Mouse (Mus musculus): ENCODE results near the gene Klhl31. TPM values are rescaled to one million over a fixed set of nuclear protein-coding genes. Genes with fewer than 3 reads are reported as not detected.

The Klhl31 gene
- polyA plus RNA-seq, 1 experiment = 0.02 TPM

DNA sequence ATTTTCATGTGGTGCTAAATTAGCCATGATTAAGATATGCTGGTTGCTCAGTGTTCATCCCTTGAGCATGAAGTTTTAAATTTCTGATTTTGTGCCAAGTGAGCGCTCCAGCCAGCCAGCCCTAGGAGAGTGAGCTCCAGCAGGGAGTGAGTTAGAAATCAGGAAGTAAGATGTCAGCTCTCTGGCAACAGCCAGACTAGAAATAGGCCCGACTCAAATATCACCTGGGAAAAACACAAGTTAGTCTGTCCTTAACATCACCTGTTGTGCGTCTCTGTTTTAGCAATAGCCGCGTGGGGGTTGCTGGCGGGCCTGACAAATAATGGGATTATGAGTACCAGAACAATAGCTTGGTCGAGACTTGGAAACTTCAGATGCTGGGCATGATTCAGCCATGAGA, 56.4 kb downstream of the Klhl31 start:
- no peak for DNase-seq (ENCODE audit: extremely low spot score in 1 of 2, low spot score in 1 of 2)

DNA sequence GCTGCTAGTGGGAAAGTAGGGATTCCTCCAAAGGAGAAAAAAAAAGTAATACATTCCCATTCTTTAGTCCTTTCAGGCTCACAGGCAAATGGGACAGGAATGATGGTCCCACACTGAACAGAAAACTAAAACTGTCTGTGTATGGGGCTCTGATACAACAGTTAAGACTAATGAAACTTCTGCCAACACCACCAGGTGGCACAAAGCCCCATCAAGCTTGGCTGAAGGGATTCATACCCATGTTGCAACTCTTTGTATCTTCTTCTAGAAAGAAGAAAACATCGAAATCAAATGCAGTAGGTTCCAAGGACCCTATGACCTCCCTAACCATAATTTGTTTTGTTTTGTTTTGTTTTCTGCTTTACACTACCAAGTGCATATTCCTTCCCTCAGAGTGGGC, 57.1 kb downstream of the Klhl31 start:
- no peak for DNase-seq (ENCODE audit: extremely low spot score in 1 of 2, low spot score in 1 of 2)

DNA sequence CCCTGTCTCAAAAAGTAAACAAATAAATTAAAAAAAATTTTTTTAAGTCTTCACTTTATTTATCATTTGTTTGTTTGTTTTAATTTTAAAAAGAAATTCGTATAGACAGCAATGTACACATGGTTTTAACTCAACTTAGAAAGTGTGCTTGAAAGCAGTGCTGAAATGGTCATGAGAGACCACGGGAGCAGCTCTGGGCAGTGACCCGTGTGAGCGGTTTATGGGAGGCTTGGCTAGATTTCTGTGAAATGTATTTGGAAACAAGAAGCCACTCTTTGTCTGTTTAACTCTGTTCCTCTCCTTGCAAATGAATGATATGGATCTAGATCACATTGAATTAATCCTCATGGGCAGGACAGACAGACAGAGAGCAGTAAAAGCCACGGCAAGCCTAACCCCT, 59.3 kb downstream of the Klhl31 start:
- DNase-seq (ENCODE audit: extremely low spot score in 1 of 2, low spot score in 1 of 2) = no peak

DNA sequence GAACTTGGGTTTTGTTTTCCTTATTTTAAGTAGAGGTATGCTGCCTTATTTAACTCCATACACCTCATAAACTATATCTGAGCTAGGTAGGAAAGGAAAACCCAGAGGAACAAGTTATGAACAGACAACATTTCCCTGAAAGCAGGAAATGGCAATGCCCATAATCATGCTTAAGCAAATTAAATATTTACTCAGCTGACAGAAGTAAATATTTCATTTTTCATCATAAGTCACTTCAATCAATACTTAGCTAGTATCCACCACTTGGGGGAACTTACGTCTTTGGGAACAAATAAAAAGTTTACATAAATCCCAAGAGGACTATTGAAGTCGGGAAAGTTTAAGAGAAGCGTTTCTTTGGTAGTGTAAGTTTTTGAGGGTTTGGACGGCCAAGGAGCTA, 67.2 kb downstream of the Klhl31 start:
- no peak for DNase-seq (ENCODE audit: extremely low spot score in 1 of 2, low spot score in 1 of 2)

DNA sequence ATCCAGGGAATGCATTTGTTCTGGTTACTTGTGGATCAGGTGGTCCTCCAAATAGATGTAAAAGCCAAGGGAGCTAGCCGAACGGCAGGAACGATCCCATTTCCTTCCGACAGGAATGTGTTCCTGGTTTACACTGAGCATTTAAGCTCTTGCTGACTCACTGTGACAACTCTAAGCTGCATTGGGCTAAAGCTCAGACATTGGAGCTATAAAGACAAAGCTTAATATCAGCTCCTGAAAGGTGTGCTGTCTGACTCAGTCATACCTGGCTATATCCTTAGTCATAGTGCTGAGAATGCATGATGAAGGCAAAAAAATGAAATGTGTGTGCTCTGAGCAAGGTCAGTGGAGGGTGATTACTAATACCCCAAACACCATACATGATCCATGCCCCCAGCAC, 67.8 kb downstream of the Klhl31 start:
- no peak for DNase-seq (ENCODE audit: extremely low spot score in 1 of 2, low spot score in 1 of 2)

DNA sequence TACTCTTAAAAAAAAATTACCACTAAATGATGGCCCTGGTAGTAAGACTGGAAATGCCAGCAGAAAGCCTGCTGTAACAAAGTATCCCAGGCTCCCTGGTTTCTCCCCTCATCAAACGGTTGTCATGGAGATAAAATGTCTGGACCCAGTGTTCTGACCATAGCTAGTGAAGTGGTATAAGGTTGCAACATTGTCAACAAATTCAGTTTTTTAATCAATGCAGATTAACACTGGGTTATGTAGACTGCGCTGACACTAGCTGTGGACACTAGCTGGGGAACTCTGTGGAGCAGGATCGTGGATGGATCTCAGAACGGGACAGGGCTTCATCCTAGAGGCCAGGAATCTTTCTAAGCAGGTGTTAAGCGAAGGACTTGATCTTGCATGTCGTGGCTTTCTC, 70.2 kb downstream of the Klhl31 start:
- DNase-seq (ENCODE audit: extremely low spot score in 1 of 2, low spot score in 1 of 2) = no peak

DNA sequence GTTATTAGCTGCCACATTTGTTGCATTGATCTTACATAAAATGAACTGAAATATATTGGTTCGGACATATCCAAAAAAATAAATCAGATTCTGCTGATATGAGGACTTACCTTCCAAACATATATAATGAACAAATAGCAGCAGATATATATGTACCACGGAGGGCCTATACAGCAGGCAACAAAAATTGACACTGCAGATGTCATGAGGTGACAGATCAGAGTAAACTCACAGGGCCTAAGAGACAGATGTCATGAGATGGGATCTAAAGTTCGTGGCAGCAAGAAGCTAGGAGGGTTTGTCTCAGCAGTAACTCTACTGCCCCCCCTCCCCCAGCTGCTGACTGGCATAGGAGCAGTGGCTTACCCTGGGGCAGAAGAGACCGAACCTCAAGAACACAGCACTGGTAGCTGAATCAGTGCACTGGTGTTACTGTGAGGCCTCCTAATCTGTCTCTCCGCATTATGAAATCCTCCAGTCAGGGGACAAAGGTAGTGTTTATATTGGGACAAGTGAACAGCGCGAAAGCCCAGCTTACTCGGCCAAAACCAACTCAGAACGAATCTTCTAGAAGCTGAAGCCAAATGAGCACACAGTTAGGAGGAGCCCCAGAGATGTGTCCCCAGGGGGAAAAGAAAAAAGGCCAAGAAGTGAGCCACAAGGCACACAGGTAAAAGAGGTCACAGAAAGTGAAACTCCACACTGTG, 71.3 kb downstream of the Klhl31 start:
- no peak for DNase-seq (ENCODE audit: extremely low spot score in 1 of 2, low spot score in 1 of 2)

DNA sequence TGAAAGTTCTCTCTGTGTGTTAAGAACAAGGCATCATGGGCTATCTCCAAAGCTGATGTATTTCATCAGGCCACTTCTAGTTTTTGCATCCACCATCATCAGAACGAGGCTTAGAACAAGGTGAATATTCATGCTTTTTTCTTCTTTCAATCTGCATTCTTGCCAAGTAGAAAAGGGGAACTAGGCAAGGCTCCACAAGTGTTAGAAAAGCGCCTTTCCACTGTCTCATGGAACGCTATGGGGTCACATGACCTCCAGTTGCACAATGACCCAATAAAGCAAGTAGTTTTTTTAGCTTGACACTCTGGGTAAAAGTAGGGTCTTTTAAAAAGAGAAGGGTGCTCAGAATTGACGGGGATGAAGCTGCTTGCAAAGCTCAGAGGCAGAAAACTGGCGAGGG, 72.7 kb downstream of the Klhl31 start:
- no peak for DNase-seq (ENCODE audit: extremely low spot score in 1 of 2, low spot score in 1 of 2)

Other genes with a start within 250 kb of the Klhl31 start
- gene Lrrc1, start 91.6 kb upstream of the Klhl31 start, polyA plus RNA-seq (2012; rRNA removed) = 20.0 and 20.6 TPM in 2 replicates
- 36.7 and 39.4 TPM in 2 replicates for gene Gclc, start 118.0 kb downstream of the Klhl31 start, polyA plus RNA-seq (2012; rRNA removed)